Mouse (Mus musculus) MEL (cell line): ENCODE measurements around the gene Cltc.

ENCODE experiments used
- CTCF ChIP-seq, 3 experiments: IDR thresholded peaks in 2 of 3; conservative IDR thresholded peaks in 1 of 3; 2 replicates each; pipeline ENCODE4 v1.5.1; 2011 to 2012; ENCODE audit warnings: low read length in 3 of 3, low read depth in 2 of 3, mild to moderate bottlenecking in 2 of 3, improper control_type of control experiment in 1 of 3, inconsistent platforms in 1 of 3, mixed read lengths in 1 of 3, moderate library complexity in 1 of 3; ENCODE audit not compliant: control insufficient read depth in 1 of 3, insufficient read depth in 1 of 3, poor library complexity in 1 of 3, severe bottlenecking in 1 of 3
- ELF1 ChIP-seq: IDR thresholded peaks from 2 replicates; pipeline ENCODE4 v1.6.1; 2014; ENCODE audit warnings: low read depth, mild to moderate bottlenecking, inconsistent platforms, low read length, improper control_type of control experiment, moderate library complexity
- ETS1 ChIP-seq: IDR thresholded peaks from 2 replicates; pipeline ENCODE4 v1.6.1; 2012; ENCODE audit warnings: low read depth, mild to moderate bottlenecking, inconsistent platforms, low read length, improper control_type of control experiment, moderate library complexity
- POLR2A ChIP-seq, 2 experiments: IDR thresholded peaks; 2 replicates each; pipeline ENCODE4 v1.6.1; 2011 to 2012; ENCODE audit warnings: low read length in 2 of 2, mild to moderate bottlenecking in 2 of 2, control low read depth in 1 of 2, improper control_type of control experiment in 1 of 2, low read depth in 1 of 2, moderate library complexity in 1 of 2; ENCODE audit not compliant: control insufficient read depth in 1 of 2, insufficient read depth in 1 of 2, poor library complexity in 1 of 2
- TAL1 ChIP-seq: IDR thresholded peaks from 2 replicates; pipeline ENCODE4 v1.6.1; 2012; ENCODE audit warnings: mild to moderate bottlenecking, inconsistent platforms, low read length, moderate library complexity, mixed read lengths
- ZKSCAN1 ChIP-seq: IDR thresholded peaks from 2 replicates; pipeline ENCODE4 v1.6.1; 2012; ENCODE audit warnings: low read depth, mild to moderate bottlenecking, inconsistent platforms, low read length, improper control_type of control experiment, moderate library complexity

- TF ChIP-seq CTCF (IDR thresholded peaks at IDR 0.05 in 2 of 3, conservative IDR thresholded peaks at IDR 0.05 in 1 of 3; ENCODE audit: control insufficient read depth in 1 of 3, insufficient read depth in 1 of 3, low read depth in 2 of 3, low read length in 3 of 3, poor library complexity in 1 of 3, severe bottlenecking in 1 of 3) = no peak
- TF ChIP-seq ZKSCAN1 = no peak
- TF ChIP-seq ETS1 = no peak; the same call in 1 of the 2 replicates
- no peak for TF ChIP-seq ELF1
- peak; percentile 30 for TF ChIP-seq TAL1
- no peak for TF ChIP-seq POLR2A (IDR thresholded peaks at IDR 0.05; ENCODE audit: control insufficient read depth in 1 of 2, insufficient read depth in 1 of 2, low read depth in 1 of 2, low read length in 2 of 2, poor library complexity in 1 of 2)
Measured at GRCm38 (mm10) chr11:86663977-86664376, 93.4 kb downstream of the Cltc start.
